Mouse (Mus musculus) kidney, adult 2 months (tissue): ENCODE measurements around the gene Ptgs2.

Experiments
- CTCF ChIP-seq: fragments of 200-500 bp; conservative IDR thresholded peaks from 2 replicates; pipeline ENCODE4 v1.5.1; 2011; ENCODE audit warnings: low read depth, mild to moderate bottlenecking, control low read depth, low read length, moderate library complexity, mixed read lengths; ENCODE audit not compliant: insufficient read depth, insufficient read length
- POLR2A ChIP-seq: fragments of 200-500 bp; IDR thresholded peaks from one replicate; pipeline ENCODE4 v1.6.1; 2011; ENCODE audit warnings: low read depth, low read length, control low read depth

DNA sequence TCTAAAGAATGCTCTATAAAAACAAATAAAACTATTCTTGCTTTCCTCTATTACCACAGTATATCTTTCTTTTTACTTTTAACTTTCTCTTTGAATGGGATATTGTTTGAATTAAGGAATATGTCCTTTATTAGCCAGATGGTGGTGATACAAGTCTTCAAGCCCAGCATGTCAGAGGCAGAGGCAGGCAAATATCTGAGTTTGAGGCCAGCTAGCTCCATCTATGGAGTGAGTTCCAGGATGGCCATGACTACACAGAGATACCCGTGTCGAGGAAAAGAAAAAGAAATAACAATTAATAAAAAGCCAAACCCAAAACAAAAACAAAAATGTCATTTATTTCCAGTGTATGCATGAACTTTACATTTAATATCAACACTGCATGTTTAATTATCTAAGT is 2.8 kb upstream of the Ptgs2 start:
- TF ChIP-seq POLR2A (no peak), CTCF (no peak)
